Mouse (Mus musculus): ENCODE data around the gene Olfr1156. TPM values are rescaled to one million over a fixed set of nuclear protein-coding genes. Genes with fewer than 3 reads are reported as not detected.

Gene Olfr1156
- polyA plus RNA-seq (2015; fragmentation: Nextera tagmentation; extraction: Ambion mirVana) = not detected in 2 replicates

GRCm38 (mm10) chr2:87953000-87953399, at the start of gene Olfr1156:
Gene Olfr1156 (minus strand): TSS chr2:87953100.
- Histone ChIP-seq H3K9ac (no peak within 1 kb of the TSS), H3K4me1 (no peaks in the 10 kb centered on the region), H3K4me2 (no peak within 1 kb of the TSS), H3K27ac (replicated peaks) (no peak within 1 kb of the TSS), H3K36me3 (no peaks in the 10 kb centered on the region), H3K27me3 (replicated peaks) (no peaks in the 10 kb centered on the region), H3K9me3 (no peaks in the 10 kb centered on the region), H3K4me3 (no peak within 1 kb of the TSS)
- no peak for ATAC-seq (ENCODE audit: extremely low read depth, insufficient number of reproducible peaks, low FRiP score, low TSS enrichment)

- no peak within 1 kb of the TSS for H3K27ac ChIP-seq (replicated peaks)
- H3K4me1 ChIP-seq = no peaks in the 10 kb centered on the region
- no peaks in the 10 kb centered on the region for H3K36me3 ChIP-seq
- no peak for ATAC-seq (ENCODE audit: extremely low read depth, insufficient number of reproducible peaks, low FRiP score, low TSS enrichment)
- no peaks in the 10 kb centered on the region for H3K27me3 ChIP-seq (replicated peaks)
- H3K4me3 ChIP-seq = no peak within 1 kb of the TSS
- no peak within 1 kb of the TSS for H3K4me2 ChIP-seq
- H3K9me3 ChIP-seq = no peaks in the 10 kb centered on the region
- no peak within 1 kb of the TSS for H3K9ac ChIP-seq
These were observed 36.9 kb upstream of the Olfr1156 start, which contains the start of gene Olfr1158 for GRCm38 (mm10) chr2:87989813-87990212. Gene Olfr1158 (plus strand): TSS chr2:87990113.

DNA sequence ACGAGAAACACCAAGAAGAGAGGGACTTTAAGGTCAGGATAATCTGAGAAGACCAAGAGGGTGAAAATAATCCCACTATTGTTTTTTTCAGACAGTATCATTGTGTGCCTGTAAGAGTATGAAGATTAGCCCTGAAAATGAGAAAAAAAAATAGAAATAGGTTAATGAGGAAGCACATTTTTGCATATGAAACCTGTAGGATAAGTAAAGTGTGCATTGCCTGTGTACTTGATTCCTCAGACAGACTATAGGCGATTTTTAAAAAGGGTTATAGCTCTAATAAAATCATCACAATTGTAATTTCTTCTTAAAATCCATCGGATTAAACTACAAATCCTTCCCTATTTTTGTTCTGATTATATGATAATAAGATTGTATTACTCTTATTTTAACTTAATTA, 21.7 kb upstream of the Olfr1156 start, which contains the start of gene Olfr74:
Gene Olfr74 (minus strand): TSS at position 101 of the 400 bp plus-strand sequence.
- Histone ChIP-seq H3K4me2 (no peak within 1 kb of the TSS), H3K27me3 (replicated peaks) (no peaks in the 10 kb centered on the region), H3K9ac (no peak within 1 kb of the TSS), H3K4me3 (no peak within 1 kb of the TSS), H3K4me1 (no peaks in the 10 kb centered on the region), H3K9me3 (no peaks in the 10 kb centered on the region; the same call in 1 of the 2 replicates), H3K36me3 (no peaks in the 10 kb centered on the region), H3K27ac (replicated peaks) (no peak within 1 kb of the TSS)
- WGBS = 66% methylated on average over 3 of the region's 3 CpGs
- ATAC-seq (ENCODE audit: extremely low read depth, insufficient number of reproducible peaks, low FRiP score, low TSS enrichment) = no peak

DNA sequence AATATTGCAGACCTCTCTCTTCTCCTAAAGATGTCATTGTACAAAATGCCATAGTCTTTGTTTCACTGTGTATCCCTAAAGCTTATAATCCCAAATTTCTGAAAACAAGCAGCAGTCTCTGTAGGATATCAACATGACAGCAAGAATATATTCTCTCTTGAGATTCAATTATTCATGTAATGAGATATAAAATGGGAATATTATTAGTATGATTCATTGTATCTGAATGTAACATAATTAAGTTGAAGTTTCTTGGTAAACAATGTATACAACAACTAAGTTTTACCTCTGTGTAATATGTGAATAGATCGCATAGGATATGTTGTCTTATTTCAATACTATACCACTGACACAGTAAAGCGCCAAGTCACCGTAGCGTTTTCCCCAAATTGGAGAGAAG, 15.3 kb upstream of the Olfr1156 start, which contains the start of gene Olfr1157:
Gene Olfr1157 (minus strand): TSS at position 101 of the 400 bp plus-strand sequence.
- ATAC-seq (ENCODE audit: extremely low read depth, insufficient number of reproducible peaks, low FRiP score, low TSS enrichment) = no peak

DNA sequence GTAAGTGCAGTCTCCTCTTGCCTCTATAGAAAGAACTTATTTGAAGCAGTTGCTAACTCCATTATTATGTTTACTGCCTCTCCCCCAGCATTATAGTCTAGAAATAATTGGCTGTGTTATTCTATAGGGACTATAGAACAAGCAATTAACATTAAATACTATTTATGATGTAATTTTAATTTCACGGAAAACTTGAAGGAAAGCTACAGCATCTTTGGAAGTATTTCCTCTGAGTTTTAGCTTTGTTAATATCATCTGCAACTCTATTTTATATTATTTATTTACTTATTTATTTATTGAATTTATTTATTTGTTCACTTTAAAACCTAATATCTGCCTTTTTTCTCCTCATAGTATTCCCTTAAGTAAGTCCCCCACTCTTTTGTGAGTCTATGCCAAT, 7.9 kb downstream of the Olfr1156 start, which contains the start of gene Olfr1155:
Gene Olfr1155 (minus strand): TSS at position 101 of the 400 bp plus-strand sequence.
- H3K9me3 ChIP-seq = no peaks in the 10 kb centered on the region; the same call in 1 of the 2 replicates
- no peak within 1 kb of the TSS for H3K4me3 ChIP-seq
- H3K9ac ChIP-seq = no peak within 1 kb of the TSS
- no peaks in the 10 kb centered on the region for H3K27me3 ChIP-seq (replicated peaks)
- H3K36me3 ChIP-seq = no peaks in the 10 kb centered on the region
- 89% methylated on average over 1 of the region's 1 CpGs for WGBS
- H3K4me2 ChIP-seq = no peak within 1 kb of the TSS
- ATAC-seq (ENCODE audit: extremely low read depth, insufficient number of reproducible peaks, low FRiP score, low TSS enrichment) = no peak
- no peaks in the 10 kb centered on the region for H3K4me1 ChIP-seq
- no peak within 1 kb of the TSS for H3K27ac ChIP-seq (replicated peaks)

More for the DNA sequence above, 15.3 kb upstream of the Olfr1156 start, which contains the start of gene Olfr1157:
- no peak within 1 kb of the TSS for H3K4me2 ChIP-seq
- H3K27me3 ChIP-seq (replicated peaks) = no peaks in the 10 kb centered on the region
- no peak within 1 kb of the TSS for H3K27ac ChIP-seq (replicated peaks)
- H3K4me3 ChIP-seq = no peak within 1 kb of the TSS
- 89% methylated on average over 4 of the region's 4 CpGs for WGBS
- no peak within 1 kb of the TSS for H3K9ac ChIP-seq
- no peaks in the 10 kb centered on the region for H3K4me1 ChIP-seq
- H3K36me3 ChIP-seq = no peaks in the 10 kb centered on the region
- H3K9me3 ChIP-seq = no peaks in the 10 kb centered on the region; the same call in 1 of the 2 replicates

- Histone ChIP-seq H3K4me3 (no peak within 1 kb of the TSS), H3K9ac (no peak within 1 kb of the TSS), H3K4me1 (no peaks in the 10 kb centered on the region), H3K9me3 (no peaks in the 10 kb centered on the region), H3K27me3 (replicated peaks) (no peaks in the 10 kb centered on the region), H3K27ac (replicated peaks) (no peak within 1 kb of the TSS), H3K4me2 (no peak within 1 kb of the TSS), H3K36me3 (no peaks in the 10 kb centered on the region)
- WGBS = 74% methylated on average over 1 of the region's 1 CpGs
- ATAC-seq (ENCODE audit: extremely low read depth, insufficient number of reproducible peaks, low FRiP score, low TSS enrichment) = no peak
These were observed 47.8 kb downstream of the Olfr1156 start, which contains the start of gene Olfr1154 for GRCm38 (mm10) chr2:87905066-87905465. Gene Olfr1154 (minus strand): TSS chr2:87905166.

Other genes starting within 250 kb of the Olfr1156 start
- gene Olfr1137, start 239.9 kb downstream of the Olfr1156 start, polyA plus RNA-seq (2015; fragmentation: Nextera tagmentation; extraction: Ambion mirVana) = not detected in 2 replicates
- gene Olfr1138, start 213.1 kb downstream of the Olfr1156 start, polyA plus RNA-seq (2015; fragmentation: Nextera tagmentation; extraction: Ambion mirVana) = not detected in 2 replicates
- gene Olfr1140, start 209.3 kb downstream of the Olfr1156 start, polyA plus RNA-seq (2015; fragmentation: Nextera tagmentation; extraction: Ambion mirVana) = not detected in 2 replicates
- gene Olfr1141, start 199.1 kb downstream of the Olfr1156 start, polyA plus RNA-seq (2015; fragmentation: Nextera tagmentation; extraction: Ambion mirVana) = not detected in 2 replicates
- gene Olfr152, start 173.6 kb downstream of the Olfr1156 start, polyA plus RNA-seq (2015; fragmentation: Nextera tagmentation; extraction: Ambion mirVana) = not detected in 2 replicates
- gene Olfr1143, start 152.5 kb downstream of the Olfr1156 start, polyA plus RNA-seq (2015; fragmentation: Nextera tagmentation; extraction: Ambion mirVana) = not detected in 2 replicates
- gene Olfr1145, start 143.3 kb downstream of the Olfr1156 start, polyA plus RNA-seq (2015; fragmentation: Nextera tagmentation; extraction: Ambion mirVana) = not detected in 2 replicates
- not detected in 2 replicates for gene Olfr1148, start 122.6 kb downstream of the Olfr1156 start, polyA plus RNA-seq (2015; fragmentation: Nextera tagmentation; extraction: Ambion mirVana)
- gene Olfr1150-ps1, start 109.1 kb downstream of the Olfr1156 start, polyA plus RNA-seq (2015; fragmentation: Nextera tagmentation; extraction: Ambion mirVana) = not detected in 2 replicates
- gene Olfr1151, start 97.2 kb downstream of the Olfr1156 start, polyA plus RNA-seq (2015; fragmentation: Nextera tagmentation; extraction: Ambion mirVana) = not detected in 2 replicates
- not detected in 2 replicates for gene Olfr1152, start 86.6 kb downstream of the Olfr1156 start, polyA plus RNA-seq (2015; fragmentation: Nextera tagmentation; extraction: Ambion mirVana)
- gene Olfr1153, start 58.1 kb downstream of the Olfr1156 start, polyA plus RNA-seq (2015; fragmentation: Nextera tagmentation; extraction: Ambion mirVana) = not detected in 2 replicates
- not detected in 2 replicates for gene Olfr1154, start 47.9 kb downstream of the Olfr1156 start, polyA plus RNA-seq (2015; fragmentation: Nextera tagmentation; extraction: Ambion mirVana)
- gene Olfr1155, start 8.0 kb downstream of the Olfr1156 start, polyA plus RNA-seq (2015; fragmentation: Nextera tagmentation; extraction: Ambion mirVana) = not detected in 2 replicates
- not detected in 2 replicates for gene Olfr1157, start 15.2 kb upstream of the Olfr1156 start, polyA plus RNA-seq (2015; fragmentation: Nextera tagmentation; extraction: Ambion mirVana)
- not detected in 2 replicates for gene Olfr74, start 21.6 kb upstream of the Olfr1156 start, polyA plus RNA-seq (2015; fragmentation: Nextera tagmentation; extraction: Ambion mirVana)
- not detected in 2 replicates for gene Olfr1158, start 37.0 kb upstream of the Olfr1156 start, polyA plus RNA-seq (2015; fragmentation: Nextera tagmentation; extraction: Ambion mirVana)
- gene Olfr1160, start 55.2 kb upstream of the Olfr1156 start, polyA plus RNA-seq (2015; fragmentation: Nextera tagmentation; extraction: Ambion mirVana) = not detected in 2 replicates
- gene Olfr1161, start 69.7 kb upstream of the Olfr1156 start, polyA plus RNA-seq (2015; fragmentation: Nextera tagmentation; extraction: Ambion mirVana) = not detected in 2 replicates
- gene Olfr73, start 84.6 kb upstream of the Olfr1156 start, polyA plus RNA-seq (2015; fragmentation: Nextera tagmentation; extraction: Ambion mirVana) = not detected in 2 replicates
- not detected in 2 replicates for gene Olfr1162, start 98.0 kb upstream of the Olfr1156 start, polyA plus RNA-seq (2015; fragmentation: Nextera tagmentation; extraction: Ambion mirVana)
- not detected in 2 replicates for gene Olfr1163, start 118.7 kb upstream of the Olfr1156 start, polyA plus RNA-seq (2015; fragmentation: Nextera tagmentation; extraction: Ambion mirVana)
- gene Olfr1164, start 140.9 kb upstream of the Olfr1156 start, polyA plus RNA-seq (2015; fragmentation: Nextera tagmentation; extraction: Ambion mirVana) = not detected in 2 replicates
- gene Olfr1166, start 175.2 kb upstream of the Olfr1156 start, polyA plus RNA-seq (2015; fragmentation: Nextera tagmentation; extraction: Ambion mirVana) = not detected in 2 replicates
- not detected in 2 replicates for gene Olfr1167, start 202.1 kb upstream of the Olfr1156 start, polyA plus RNA-seq (2015; fragmentation: Nextera tagmentation; extraction: Ambion mirVana)
- gene Olfr1168, start 228.8 kb upstream of the Olfr1156 start, polyA plus RNA-seq (2015; fragmentation: Nextera tagmentation; extraction: Ambion mirVana) = not detected in 2 replicates

Measured in heart, embryonic 13.5 days (tissue).